26 mouse cellular contexts compared by ENCODE assay signal in the genomic region with DNA sequence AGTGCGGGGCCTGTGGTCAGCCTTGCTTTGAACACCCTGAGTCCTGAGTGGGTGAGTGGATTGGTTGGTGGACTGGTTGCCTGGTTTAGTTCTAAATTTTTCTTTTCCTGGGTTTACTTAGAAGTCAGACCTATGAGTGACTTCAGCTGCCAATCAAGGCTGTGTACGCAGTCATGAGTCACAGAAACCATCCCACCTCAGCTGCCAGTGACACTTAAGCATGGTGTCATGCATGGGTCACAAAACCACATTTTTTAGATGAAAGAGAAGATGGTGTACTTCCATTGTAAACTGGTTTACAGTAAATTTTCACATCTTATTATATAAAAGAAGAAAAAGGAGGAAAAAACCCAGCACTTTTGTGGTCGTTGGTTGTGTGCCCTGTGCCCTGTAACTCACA. TPM values are rescaled to one million over a fixed set of nuclear protein-coding genes. Genes with fewer than 3 reads are reported as not detected.
"Had no signal": no experiment of that assay in that cellular context is flagged by ENCODE, and none has a peak within 500 bp of the region (broad histone marks: within the 10 kb centered on the region; RNA-seq: fewer than 3 reads in every experiment).

No protein-coding gene starts in this region.

- DNase-seq: kidney, adult 8-10 months; kidney, postnatal 10 days; layer of hippocampus, adult 9-11 months; liver; lung, adult 18-20 months; lung, postnatal 10 days; lung, postnatal 4 days; midbrain, embryonic 14.5 days; right cerebral cortex, adult 18-20 months; right cerebral cortex, postnatal 14 days; right cerebral cortex, postnatal 4 days; thymus, postnatal 25 days had no signal

- H3K27me3 ChIP-seq: kidney, embryonic 15.5 days; limb, embryonic 13.5 days; liver, embryonic 12.5 days; liver, embryonic 15.5 days; lung, embryonic 15.5 days; neural tube, embryonic 12.5 days; neural tube, embryonic 15.5 days had no signal

- H3K27ac ChIP-seq: limb, embryonic 10.5 days; limb, embryonic 13.5 days; liver, embryonic 15.5 days; neural tube, embryonic 12.5 days; neural tube, embryonic 15.5 days had no signal

- H3K4me3 ChIP-seq: kidney, embryonic 15.5 days; layer of hippocampus, adult 2 months; limb, embryonic 10.5 days; limb, embryonic 13.5 days; liver, embryonic 12.5 days; liver, embryonic 15.5 days; lung, embryonic 15.5 days; neural tube, embryonic 12.5 days; neural tube, embryonic 15.5 days had no signal

- H3K4me2 ChIP-seq: kidney, embryonic 15.5 days; limb, embryonic 13.5 days; liver, embryonic 12.5 days; liver, embryonic 15.5 days; lung, embryonic 15.5 days; midbrain, embryonic 11.5 days; neural tube, embryonic 12.5 days; neural tube, embryonic 15.5 days had no signal

RNA-seq across cellular contexts. Expression of gene Itih4, which starts 8.4 kb away (rescaled TPM):
- total RNA-seq: layer of hippocampus, postnatal 25 days; megakaryocyte progenitor cell, adult 5-6 weeks; megakaryocyte-erythroid progenitor cell, adult 5-6 weeks; midbrain, postnatal 0 days had no signal
- polyA plus RNA-seq: limb, embryonic 10.5 days; midbrain, embryonic 11.5 days; midbrain, embryonic 14.5 days; midbrain, postnatal 0 days; neural tube, embryonic 12.5 days had no signal

RNA-seq across cellular contexts. Expression of gene Itih3, which starts 45.7 kb away (rescaled TPM):
- total RNA-seq: megakaryocyte progenitor cell, adult 5-6 weeks; megakaryocyte-erythroid progenitor cell, adult 5-6 weeks had no signal
- polyA plus RNA-seq: limb, embryonic 10.5 days had no signal
